Mouse (Mus musculus) naive thymus-derived CD4-positive, alpha-beta T cell, adult 5 months (primary cell): ENCODE measurements around the gene Zfp687. TPM values are rescaled to one million over a fixed set of nuclear protein-coding genes. Genes with fewer than 3 reads are reported as not detected.

Experiments used
- polyA plus RNA-seq: library from polyadenylated mRNA; unstranded; fragments of 100-300 nt; shearing (Covaris generic); gene quantifications from one replicate; pipeline ENCODE4 v1.2.1, GENCODE M21; 2017

The Zfp687 gene
- polyA plus RNA-seq = 51.6 TPM

GRCm38 (mm10) chr3:95015337-95015872, at the start of gene Zfp687:
Gene Zfp687 (minus strand): TSS chr3:95015448.

GRCm38 (mm10) chr3:95042166-95042837, 27.1 kb upstream of the Zfp687 start, which contains the start of gene Psmd4:
Gene Psmd4 (minus strand): TSS chr3:95042614.

GRCm38 (mm10) chr3:94974528-94975422, 40.5 kb downstream of the Zfp687 start, which contains the start of gene Pi4kb:
Gene Pi4kb (plus strand): TSS chr3:94974731.

Other genes starting within 250 kb of the Zfp687 start
- 0.09 TPM for gene Cgn, start 229.0 kb downstream of the Zfp687 start, polyA plus RNA-seq
- 25.1 TPM for gene Pogz, start 177.9 kb downstream of the Zfp687 start, polyA plus RNA-seq
- gene Psmb4, start 128.5 kb downstream of the Zfp687 start, polyA plus RNA-seq = 270 TPM
- 2.3 TPM for gene Selenbp1, start 82.4 kb downstream of the Zfp687 start, polyA plus RNA-seq
- 10.3 TPM for gene Rfx5, start 61.4 kb downstream of the Zfp687 start, polyA plus RNA-seq
- gene Pi4kb, start 40.7 kb downstream of the Zfp687 start, polyA plus RNA-seq = 19.5 TPM
- 282 TPM for gene Psmd4, start 27.2 kb upstream of the Zfp687 start, polyA plus RNA-seq
- gene Pip5k1a, start 91.5 kb upstream of the Zfp687 start, polyA plus RNA-seq = 47.5 TPM
- gene Vps72, start 95.6 kb upstream of the Zfp687 start, polyA plus RNA-seq = 87.8 TPM
- gene Tmod4, start 109.0 kb upstream of the Zfp687 start, polyA plus RNA-seq = 1.5 TPM
- gene Scnm1, start 118.6 kb upstream of the Zfp687 start, polyA plus RNA-seq = 86.6 TPM
- 34.5 TPM for gene Lysmd1, start 118.6 kb upstream of the Zfp687 start, polyA plus RNA-seq
- 252 TPM for gene Tnfaip8l2, start 126.9 kb upstream of the Zfp687 start, polyA plus RNA-seq
- 2.3 TPM for gene Sema6c, start 145.0 kb upstream of the Zfp687 start, polyA plus RNA-seq
- gene Gabpb2, start 202.5 kb upstream of the Zfp687 start, polyA plus RNA-seq = 23.9 TPM
- 260 TPM for gene Cdc42se1, start 213.3 kb upstream of the Zfp687 start, polyA plus RNA-seq
- gene Mllt11, start 216.7 kb upstream of the Zfp687 start, polyA plus RNA-seq = 5.6 TPM
- 0.70 TPM for gene Gm128, start 226.2 kb upstream of the Zfp687 start, polyA plus RNA-seq
- gene Bnipl, start 235.7 kb upstream of the Zfp687 start, polyA plus RNA-seq = not detected